Mouse (Mus musculus) gastrocnemius, adult 18-20 months (tissue): ENCODE measurements around the gene Olfr996. TPM values are rescaled to one million over a fixed set of nuclear protein-coding genes. Genes with fewer than 3 reads are reported as not detected.
"Not testable (repeated sequence)": the region's sequence is repeated elsewhere in the genome, so short reads cannot be mapped to it uniquely, and the experiment has no call there.

Experiments used
- DNase-seq: peaks from one replicate; pipeline ENCODE4 v3.0.0; 2021; ENCODE audit warnings: low spot score
- long read RNA-seq, 2 experiments: library from polyadenylated mRNA; stranded (forward); transcript quantifications; one replicate each; pipeline ENCODE4 v2.0.0; 2021
- total RNA-seq, 2 experiments: library from RNA; stranded (reverse); gene quantifications; 2 replicates each; pipeline ENCODE4 v1.2.3; 2021

The Olfr996 gene
- not detected for total RNA-seq
- long read RNA-seq, experiment 1: 0 reads
- long read RNA-seq, experiment 2: 0 reads

- DNase-seq: no peak
Observed at GRCm38 (mm10) chr2:85578915-85579314, at the start of gene Olfr996. TSS of gene Olfr996 (plus strand) at chr2:85579215.

GRCm38 (mm10) chr2:85532082-85532778, 46.8 kb upstream of the Olfr996 start:
- no peak for DNase-seq

GRCm38 (mm10) chr2:85533934-85534333, 45.1 kb upstream of the Olfr996 start:
- DNase-seq: no peak

- DNase-seq: no peak
Observed at GRCm38 (mm10) chr2:85554806-85555205, 24.2 kb upstream of the Olfr996 start.

- DNase-seq: no peak
Observed at GRCm38 (mm10) chr2:85560226-85560625, 18.8 kb upstream of the Olfr996 start.

- peak; percentile 13 for DNase-seq
Observed at GRCm38 (mm10) chr2:85561187-85561586, 17.8 kb upstream of the Olfr996 start.

- DNase-seq: not testable (repeated sequence)
Observed at GRCm38 (mm10) chr2:85588648-85589047, 9.6 kb downstream of the Olfr996 start, which contains the start of gene Olfr998. TSS of gene Olfr998 (plus strand) at chr2:85588948.

GRCm38 (mm10) chr2:85611803-85612202, 32.8 kb downstream of the Olfr996 start, which contains the start of gene Olfr1000:
TSS of gene Olfr1000 (minus strand) at chr2:85611903.
- no peak for DNase-seq

Other genes starting within 250 kb of the Olfr996 start
- gene Olfr987, start 239.9 kb upstream of the Olfr996 start, total RNA-seq: not detected
- not detected for gene Olfr988, start 216.0 kb upstream of the Olfr996 start, total RNA-seq
- gene Olfr992, start 169.7 kb upstream of the Olfr996 start, total RNA-seq: not detected
- not detected for gene Olfr993, start 164.3 kb upstream of the Olfr996 start, total RNA-seq
- gene Olfr994, start 142.8 kb upstream of the Olfr996 start, total RNA-seq: not detected
- gene Olfr995, start 135.6 kb upstream of the Olfr996 start, total RNA-seq: not detected
- not detected for gene 4833423E24Rik, start 60.2 kb upstream of the Olfr996 start, total RNA-seq
- gene Olfr998, start 9.7 kb downstream of the Olfr996 start, total RNA-seq: not detected
- not detected for gene Olfr1000, start 32.7 kb downstream of the Olfr996 start, total RNA-seq
- gene Olfr1002, start 71.5 kb downstream of the Olfr996 start, total RNA-seq: not detected
- not detected for gene Olfr154, start 85.2 kb downstream of the Olfr996 start, total RNA-seq
- not detected for gene Olfr1006, start 99.6 kb downstream of the Olfr996 start, total RNA-seq
- not detected for gene Olfr1008, start 110.2 kb downstream of the Olfr996 start, total RNA-seq
- gene Olfr1009, start 136.2 kb downstream of the Olfr996 start, total RNA-seq: not detected
- not detected for gene Olfr1012, start 183.6 kb downstream of the Olfr996 start, total RNA-seq
- gene Olfr1013, start 187.9 kb downstream of the Olfr996 start, total RNA-seq: not detected
- not detected for gene Olfr1014, start 193.5 kb downstream of the Olfr996 start, total RNA-seq
- not detected for gene Olfr1015, start 202.8 kb downstream of the Olfr996 start, total RNA-seq
- gene Olfr1016, start 223.3 kb downstream of the Olfr996 start, total RNA-seq: not detected
- gene Olfr1018, start 239.3 kb downstream of the Olfr996 start, total RNA-seq: not detected